Mouse (Mus musculus): ENCODE data around the gene Tmem151b. TPM values are rescaled to one million over a fixed set of nuclear protein-coding genes. Genes with fewer than 3 reads are reported as not detected.

Gene Tmem151b
- polyA plus RNA-seq, 1 experiment from 2014 or later, result 12.6 TPM

DNA sequence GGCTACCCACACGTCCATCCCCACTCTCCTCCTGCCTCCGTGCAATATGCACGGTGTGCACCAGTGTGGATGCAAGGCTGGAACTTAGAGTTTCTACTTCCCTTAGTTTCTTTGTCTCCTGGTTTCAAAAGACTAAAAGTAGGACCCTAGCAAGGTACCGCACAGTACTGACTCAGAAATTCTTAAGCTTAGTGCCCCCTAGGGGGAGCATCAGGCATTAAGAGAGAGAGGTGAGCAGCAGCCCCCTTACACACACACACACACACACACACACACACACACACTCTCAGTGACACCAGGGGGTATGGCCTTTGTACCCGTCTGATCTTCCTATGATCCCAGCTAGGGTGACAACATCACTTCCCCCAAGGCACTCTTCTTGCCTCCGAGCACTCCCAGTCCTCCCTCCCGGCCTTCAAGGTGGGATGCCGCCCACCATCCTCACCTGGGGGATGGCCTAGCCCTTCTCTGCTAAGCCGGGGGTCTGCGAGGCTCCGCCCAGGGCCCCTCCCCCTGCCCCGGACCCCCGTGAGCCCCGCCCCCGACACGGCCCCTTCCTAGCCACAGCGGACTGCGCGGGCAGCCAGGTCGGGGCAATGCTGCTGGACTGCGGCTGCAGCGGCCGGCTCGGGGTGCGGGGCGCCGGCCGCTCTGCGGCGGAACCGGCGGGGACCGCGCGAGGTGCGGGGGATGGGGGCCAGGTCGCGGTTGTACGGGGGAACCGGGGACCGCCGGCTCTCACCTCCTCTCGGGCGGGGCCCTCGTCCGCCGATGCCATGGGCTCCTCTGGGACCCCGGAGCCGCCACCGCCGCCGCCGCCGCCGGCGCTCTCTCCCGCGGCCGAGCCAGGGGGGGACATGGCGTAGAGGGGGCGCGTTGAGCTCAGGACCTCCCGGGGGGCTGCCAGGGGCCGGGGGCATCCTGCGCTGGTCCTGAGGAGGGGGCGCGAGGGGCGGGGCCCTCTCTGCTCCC, 650 bp downstream of the Tmem151b start:
- ATAC-seq (ENCODE audit: low FRiP score, low read depth), result peak; percentile 64
- 2% methylated on average over 44 of the region's 68 CpGs for WGBS
- H3K27me3 ChIP-seq, result peaks cover 62% of the 10 kb centered on the region
- H3K9me3 ChIP-seq, result no peaks in the 10 kb centered on the region
- peak overlapping the region; percentile 70 for H3K4me2 ChIP-seq (replicated peaks)
- peak overlapping the region; percentile 93 for H3K27ac ChIP-seq (replicated peaks)
- H3K4me1 ChIP-seq, result peaks cover 60% of the 10 kb centered on the region
- peaks cover 18% of the 10 kb centered on the region for H3K36me3 ChIP-seq
- peak overlapping the region; percentile 87 for H3K4me3 ChIP-seq
- H3K9ac ChIP-seq (replicated peaks), result peak overlapping the region; percentile 96

DNA sequence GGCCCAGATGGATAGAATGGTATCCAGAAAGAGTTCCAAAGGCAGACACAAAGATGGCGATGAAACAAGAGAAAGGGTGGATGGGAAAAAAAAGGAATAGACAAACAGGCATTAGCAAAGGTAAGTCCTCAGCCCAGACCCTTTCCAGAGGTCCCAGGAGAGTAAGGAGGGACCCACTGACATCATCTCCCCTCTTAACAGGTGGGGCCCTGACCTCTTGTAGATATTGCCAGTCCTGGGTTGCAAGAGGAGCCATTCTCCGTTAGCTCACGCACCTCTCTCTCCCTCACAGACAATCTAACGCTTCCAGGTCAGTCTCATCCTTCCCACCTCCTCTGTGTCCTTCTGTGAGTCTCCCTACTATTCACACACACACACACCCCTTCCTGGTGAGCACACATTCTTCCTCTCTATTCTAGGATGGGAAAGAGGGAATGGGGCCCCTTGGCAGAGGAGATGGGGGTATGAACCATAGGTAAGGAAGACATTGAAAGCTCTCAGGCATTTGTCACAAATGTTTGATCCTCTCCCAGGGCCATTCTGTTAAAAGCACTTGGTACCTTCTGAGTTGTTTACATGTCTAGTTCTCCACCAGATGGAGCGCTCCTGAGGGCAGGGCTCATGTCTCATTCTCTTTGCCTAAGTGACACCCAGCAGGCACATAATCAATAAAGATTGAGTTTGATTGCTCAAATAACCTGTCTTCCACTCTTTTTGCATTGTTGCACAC, 1.9 kb downstream of the Tmem151b start:
- no peak overlapping the region for H3K9ac ChIP-seq (replicated peaks)
- peak overlapping the region; percentile 87; the same call in 1 of the 2 replicates for H3K4me3 ChIP-seq
- H3K27me3 ChIP-seq, result peaks cover 67% of the 10 kb centered on the region
- H3K4me2 ChIP-seq (replicated peaks), result peak overlapping the region; percentile 70
- H3K9me3 ChIP-seq, result no peaks in the 10 kb centered on the region
- peaks cover 18% of the 10 kb centered on the region for H3K36me3 ChIP-seq
- H3K27ac ChIP-seq (replicated peaks), result no peak overlapping the region
- ATAC-seq (ENCODE audit: low FRiP score, low read depth), result no peak
- 72% methylated on average over 5 of the region's 5 CpGs for WGBS
- H3K4me1 ChIP-seq, result peaks cover 63% of the 10 kb centered on the region

DNA sequence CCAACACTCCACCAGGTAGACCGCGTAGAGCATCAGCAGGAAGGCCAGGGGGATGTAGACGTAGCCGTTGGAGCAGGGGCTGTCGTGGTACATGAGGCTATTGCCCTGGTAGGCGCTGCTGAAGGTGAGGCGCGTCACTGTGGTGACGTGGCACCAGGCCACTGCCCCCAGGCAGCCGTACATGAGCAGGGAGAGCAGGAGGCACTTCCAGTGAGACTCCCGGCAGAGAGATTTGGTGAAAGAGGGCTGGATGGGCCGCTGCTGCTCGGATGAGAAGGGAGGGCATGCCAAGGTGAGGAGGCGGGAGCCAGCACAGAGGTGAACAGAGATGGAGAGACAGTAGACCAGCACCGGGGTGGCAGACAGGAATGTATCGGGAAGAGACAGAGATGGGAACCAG, 2.5 kb downstream of the Tmem151b start:
- Histone ChIP-seq H3K4me2 (replicated peaks) (no peak overlapping the region), H3K27ac (replicated peaks) (no peak overlapping the region), H3K27me3 (peaks cover 73% of the 10 kb centered on the region), H3K9ac (replicated peaks) (0 out of 2 replicates have a peak overlapping the region, but pooled peaks have one; percentile 4), H3K4me1 (peaks cover 61% of the 10 kb centered on the region), H3K36me3 (peaks cover 18% of the 10 kb centered on the region), H3K9me3 (no peaks in the 10 kb centered on the region), H3K4me3 (no peak overlapping the region)
- 71% methylated on average over 16 of the region's 16 CpGs for WGBS
- ATAC-seq (ENCODE audit: low FRiP score, low read depth), result no peak

DNA sequence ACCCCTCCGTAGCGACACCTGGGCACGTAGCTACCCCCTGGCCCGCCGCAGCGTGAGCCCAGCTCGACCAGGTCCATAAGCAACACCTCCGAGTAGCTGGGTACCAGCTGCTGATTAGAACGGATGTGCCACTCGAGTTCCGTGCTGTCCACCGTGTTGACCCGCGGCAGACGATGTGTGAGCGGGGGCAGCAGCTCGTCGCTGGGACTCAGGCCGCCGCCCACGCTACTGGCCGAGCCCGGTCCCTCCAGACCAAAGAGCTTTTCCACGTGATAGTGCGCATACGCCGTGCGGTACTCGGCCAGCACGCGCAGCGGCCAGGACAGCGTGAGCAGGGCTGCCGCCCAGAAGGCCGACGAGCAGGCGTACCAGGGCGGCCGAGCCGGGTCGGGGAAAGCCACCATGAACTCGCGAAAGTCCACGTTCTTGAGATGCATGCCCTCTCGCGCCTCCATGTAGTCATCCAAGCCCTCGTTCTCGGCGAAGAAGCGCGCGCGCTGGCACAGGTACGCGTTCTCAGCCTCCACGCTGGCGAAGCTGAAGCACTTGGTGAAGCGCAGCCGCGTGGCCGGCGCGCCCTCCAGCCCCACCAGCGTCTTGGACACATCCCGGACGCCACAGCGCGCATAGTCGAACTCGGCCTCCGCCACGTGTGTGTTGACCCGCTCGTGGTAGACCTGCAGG, 4.1 kb downstream of the Tmem151b start:
- H3K27me3 ChIP-seq, result peaks cover 75% of the 10 kb centered on the region
- no peak overlapping the region for H3K27ac ChIP-seq (replicated peaks)
- H3K4me1 ChIP-seq, result peaks cover 48% of the 10 kb centered on the region
- WGBS, result 7% methylated on average over 74 of the region's 74 CpGs
- peak overlapping the region; percentile 19 for H3K4me3 ChIP-seq
- ATAC-seq (ENCODE audit: low FRiP score, low read depth), result no peak
- H3K4me2 ChIP-seq (replicated peaks), result peak overlapping the region; percentile 40
- H3K36me3 ChIP-seq, result peaks cover 18% of the 10 kb centered on the region
- H3K9ac ChIP-seq (replicated peaks), result peak overlapping the region; percentile 33
- no peaks in the 10 kb centered on the region for H3K9me3 ChIP-seq

DNA sequence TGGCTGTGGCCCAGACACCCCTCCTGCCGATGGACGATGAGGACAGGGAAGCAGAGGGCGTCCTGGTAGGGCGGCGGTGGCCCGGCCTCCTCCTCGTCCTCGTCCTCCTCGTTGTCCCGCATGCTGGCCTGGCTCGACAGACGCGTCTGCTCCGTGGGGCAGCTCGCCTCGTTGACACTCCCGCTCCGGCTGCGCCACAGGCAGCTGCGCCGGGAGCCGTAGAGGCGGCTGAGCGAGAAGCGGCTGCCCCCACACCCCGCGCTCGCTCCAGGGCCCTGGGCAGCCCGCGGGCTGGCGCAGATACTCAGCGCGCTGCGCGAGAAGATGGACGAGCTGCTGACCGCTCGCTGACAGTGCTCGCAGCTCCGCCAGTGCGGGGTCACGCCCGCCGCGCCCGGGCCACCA, 4.6 kb downstream of the Tmem151b start:
- WGBS, result 2% methylated on average over 42 of the region's 46 CpGs
- H3K4me1 ChIP-seq, result peaks cover 43% of the 10 kb centered on the region

DNA sequence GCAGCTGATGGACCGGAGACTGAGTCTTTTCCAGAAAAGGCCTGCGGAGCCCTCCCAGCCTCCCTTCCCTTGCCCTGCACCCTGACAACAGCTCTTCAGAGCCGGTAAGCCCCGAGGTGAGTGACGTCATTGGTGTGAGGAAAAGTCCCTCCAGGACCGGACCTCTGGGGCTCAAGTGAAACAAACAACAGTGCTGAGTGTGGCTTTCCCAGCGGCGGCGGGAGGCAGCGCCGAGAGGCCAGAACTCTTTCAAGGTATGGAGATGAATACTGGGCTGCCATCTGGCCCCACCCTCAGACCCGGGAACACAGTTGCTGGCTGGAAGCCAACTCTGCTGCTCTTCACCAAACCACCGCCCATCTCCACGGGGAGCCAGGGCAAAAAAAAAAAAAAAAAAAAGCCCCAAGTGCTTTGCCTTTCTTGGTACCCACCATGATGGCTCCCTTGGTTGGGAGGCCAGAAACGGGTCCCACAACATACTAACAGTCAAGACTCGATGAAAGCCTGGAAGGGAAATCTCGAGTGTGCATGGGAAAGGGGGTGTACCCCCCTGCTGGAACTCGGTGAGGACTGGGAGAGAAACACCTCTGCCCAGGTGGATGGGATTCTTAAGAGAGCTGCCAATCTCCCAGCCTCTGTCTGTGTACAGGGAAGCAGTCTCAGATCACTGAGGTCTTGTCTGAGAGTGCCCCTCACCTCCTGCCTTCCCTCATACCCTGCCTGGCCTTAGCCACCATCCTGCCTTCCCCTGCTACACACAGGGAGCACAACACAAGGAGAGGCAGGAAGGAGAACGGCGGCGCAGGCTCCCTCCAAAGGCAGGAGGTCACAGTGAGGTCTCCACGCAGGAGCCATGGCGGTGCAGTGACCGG, 5.2 kb downstream of the Tmem151b start:
- Histone ChIP-seq H3K4me3 (no peak overlapping the region), H3K9ac (replicated peaks) (peak overlapping the region; percentile 33; the same call in 1 of the 2 replicates), H3K36me3 (peaks cover 18% of the 10 kb centered on the region), H3K27ac (replicated peaks) (no peak overlapping the region), H3K9me3 (no peaks in the 10 kb centered on the region), H3K27me3 (peaks cover 84% of the 10 kb centered on the region), H3K4me1 (peaks cover 40% of the 10 kb centered on the region), H3K4me2 (replicated peaks) (peak overlapping the region; percentile 40)
- 4% methylated on average over 23 of the region's 24 CpGs for WGBS
- no peak for ATAC-seq (ENCODE audit: low FRiP score, low read depth)

More for the DNA sequence above, 4.6 kb downstream of the Tmem151b start:
- H3K27me3 ChIP-seq, result peaks cover 78% of the 10 kb centered on the region
- no peaks in the 10 kb centered on the region for H3K9me3 ChIP-seq
- no peak for ATAC-seq (ENCODE audit: low FRiP score, low read depth)
- peak overlapping the region; percentile 33 for H3K9ac ChIP-seq (replicated peaks)
- H3K4me2 ChIP-seq (replicated peaks), result peak overlapping the region; percentile 40
- H3K36me3 ChIP-seq, result peaks cover 18% of the 10 kb centered on the region
- peak overlapping the region; percentile 19 for H3K4me3 ChIP-seq
- H3K27ac ChIP-seq (replicated peaks), result no peak overlapping the region

DNA sequence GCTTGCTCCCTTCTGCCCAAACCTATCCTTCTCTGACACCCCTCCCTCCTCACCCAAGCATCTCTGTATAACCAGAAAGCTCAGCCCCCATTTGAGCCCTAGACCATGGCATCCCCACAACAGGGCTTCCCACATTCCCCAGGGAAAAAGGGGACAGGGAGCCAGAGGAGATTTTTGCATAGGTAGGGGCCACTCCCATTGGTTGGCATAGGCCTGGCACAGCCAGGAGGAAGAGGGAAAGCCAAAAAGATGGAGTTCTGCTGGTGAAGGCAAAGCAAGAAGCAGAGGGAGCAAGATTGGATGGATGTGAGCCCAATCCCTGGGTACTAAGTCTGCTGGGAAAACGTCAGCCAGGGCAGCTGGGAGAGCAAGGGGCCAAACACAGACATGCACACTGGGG, 6.4 kb downstream of the Tmem151b start:
- 20% methylated on average over 1 of the region's 1 CpGs for WGBS
- Histone ChIP-seq H3K36me3 (peaks cover 18% of the 10 kb centered on the region), H3K27ac (replicated peaks) (no peak overlapping the region), H3K4me2 (replicated peaks) (no peak overlapping the region), H3K4me3 (no peak overlapping the region), H3K4me1 (peaks cover 36% of the 10 kb centered on the region), H3K9me3 (no peaks in the 10 kb centered on the region), H3K27me3 (peaks cover 90% of the 10 kb centered on the region), H3K9ac (replicated peaks) (no peak overlapping the region)
- ATAC-seq (ENCODE audit: low FRiP score, low read depth), result no peak

DNA sequence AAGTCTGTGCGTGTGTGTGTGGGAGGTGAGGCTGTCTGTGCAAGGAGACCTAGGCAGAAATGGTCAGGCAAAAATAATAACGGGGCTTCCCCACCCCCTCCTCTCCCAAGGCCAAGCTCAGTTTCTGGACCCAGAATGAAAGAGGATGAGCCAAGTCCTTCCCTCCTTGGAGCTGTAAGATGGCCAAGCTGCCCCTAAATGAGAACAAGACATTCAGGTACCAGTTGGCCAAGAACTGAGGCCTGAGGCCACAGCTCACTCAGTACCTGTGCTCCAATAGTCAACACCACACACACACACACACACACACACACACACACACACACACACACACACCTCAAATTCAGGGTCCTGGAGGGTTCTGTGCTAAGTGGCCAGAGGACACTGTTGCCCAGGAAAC, 6.8 kb downstream of the Tmem151b start:
- peaks cover 32% of the 10 kb centered on the region for H3K4me1 ChIP-seq
- ATAC-seq (ENCODE audit: low FRiP score, low read depth), result no peak
- peaks cover 90% of the 10 kb centered on the region for H3K27me3 ChIP-seq
- no peak overlapping the region for H3K27ac ChIP-seq (replicated peaks)
- 75% methylated on average over 2 of the region's 2 CpGs for WGBS
- H3K9me3 ChIP-seq, result no peaks in the 10 kb centered on the region
- H3K9ac ChIP-seq (replicated peaks), result no peak overlapping the region
- H3K4me2 ChIP-seq (replicated peaks), result no peak overlapping the region
- peaks cover 18% of the 10 kb centered on the region for H3K36me3 ChIP-seq
- no peak overlapping the region for H3K4me3 ChIP-seq

DNA sequence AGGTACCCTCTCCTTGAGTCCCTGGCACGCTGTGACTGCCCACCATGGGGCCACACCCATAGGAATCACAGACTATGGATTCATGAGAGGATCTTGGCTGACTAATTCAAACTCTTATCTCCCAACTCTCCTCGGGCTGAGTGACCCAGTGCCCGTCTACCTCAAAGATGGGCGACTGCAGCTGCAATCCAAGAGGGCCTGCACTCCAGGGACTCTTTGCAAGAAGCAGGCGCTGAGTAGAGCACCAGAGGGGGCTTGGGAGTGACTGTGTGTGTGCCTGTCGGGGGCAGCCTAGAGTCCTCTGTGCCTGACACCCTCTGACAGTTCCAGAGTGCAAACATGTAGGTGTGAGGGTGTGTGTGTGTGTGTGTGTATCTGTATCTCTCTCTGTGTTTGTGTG, 7.3 kb downstream of the Tmem151b start:
- Histone ChIP-seq H3K27ac (replicated peaks) (no peak overlapping the region), H3K4me1 (peaks cover 30% of the 10 kb centered on the region), H3K27me3 (peaks cover 90% of the 10 kb centered on the region), H3K9ac (replicated peaks) (no peak overlapping the region), H3K9me3 (no peaks in the 10 kb centered on the region), H3K4me3 (no peak overlapping the region), H3K36me3 (peaks cover 18% of the 10 kb centered on the region), H3K4me2 (replicated peaks) (no peak overlapping the region)
- no peak for ATAC-seq (ENCODE audit: low FRiP score, low read depth)
- 39% methylated on average over 6 of the region's 6 CpGs for WGBS

DNA sequence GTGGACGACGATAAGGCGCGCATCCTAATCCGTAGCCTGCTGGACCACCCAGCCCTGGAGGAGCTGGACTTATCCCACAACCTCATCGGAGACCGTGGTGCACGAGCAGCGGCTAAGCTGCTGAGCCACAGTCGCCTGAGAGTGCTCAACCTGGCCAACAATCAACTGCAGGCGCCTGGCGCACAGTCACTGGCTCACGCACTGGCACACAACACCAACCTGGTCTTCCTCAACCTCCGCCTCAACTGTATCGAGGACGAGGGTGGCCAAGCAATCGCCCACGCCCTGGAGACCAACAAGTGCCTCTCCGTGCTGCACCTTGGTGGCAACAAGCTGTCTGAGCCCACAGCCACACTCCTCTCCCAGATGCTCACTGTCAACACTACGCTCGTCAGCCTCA, 9.8 kb downstream of the Tmem151b start:
- Histone ChIP-seq H3K36me3 (peaks cover 4% of the 10 kb centered on the region), H3K4me3 (no peak overlapping the region), H3K9ac (replicated peaks) (no peak overlapping the region), H3K4me1 (peaks cover 11% of the 10 kb centered on the region), H3K9me3 (no peaks in the 10 kb centered on the region), H3K4me2 (replicated peaks) (no peak overlapping the region), H3K27ac (replicated peaks) (no peak overlapping the region), H3K27me3 (peaks cover 90% of the 10 kb centered on the region)
- WGBS, result 81% methylated on average over 21 of the region's 21 CpGs
- ATAC-seq (ENCODE audit: low FRiP score, low read depth), result no peak

DNA sequence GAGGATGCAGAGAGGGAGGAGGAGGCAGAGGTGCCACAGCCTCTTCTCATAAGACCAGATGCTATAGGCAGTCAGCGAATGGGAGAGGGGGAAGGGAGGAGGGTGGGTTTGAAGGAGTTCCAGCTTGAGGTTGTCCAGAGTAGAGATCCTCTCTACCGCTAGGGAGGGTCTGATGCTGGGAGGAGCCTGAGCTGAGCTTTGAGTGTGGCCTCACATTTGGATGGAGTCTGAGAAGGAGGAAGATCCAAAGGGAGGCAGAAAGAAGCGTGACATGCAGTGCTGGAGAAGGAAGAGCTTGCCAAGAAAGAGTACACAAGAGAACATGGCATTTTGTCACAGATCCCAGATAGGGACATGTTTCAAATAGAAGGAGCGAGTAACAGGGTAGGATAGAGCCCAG, 11.1 kb downstream of the Tmem151b start:
- Histone ChIP-seq H3K4me2 (replicated peaks) (no peak overlapping the region), H3K36me3 (no peaks in the 10 kb centered on the region), H3K4me3 (no peak overlapping the region), H3K9ac (replicated peaks) (no peak overlapping the region), H3K27ac (replicated peaks) (no peak overlapping the region), H3K4me1 (no peaks in the 10 kb centered on the region), H3K9me3 (no peaks in the 10 kb centered on the region), H3K27me3 (peaks cover 87% of the 10 kb centered on the region)
- 66% methylated on average over 4 of the region's 4 CpGs for WGBS
- no peak for ATAC-seq (ENCODE audit: low FRiP score, low read depth)

Measured in midbrain, embryonic 12.5 days (tissue).